Mouse (Mus musculus) mesoderm, embryonic 11.5 days (tissue): Measurements from ENCODE around the gene Zfp174.
A peak's percentile ranks its signal among the peaks of the same experiment; 100 is the strongest.

Experiments
- DNase-seq: peaks from one replicate; pipeline ENCODE4 v3.0.0-alpha.2; 2012; ENCODE audit warnings: low read depth, low spot score

The Zfp174 gene

DNA sequence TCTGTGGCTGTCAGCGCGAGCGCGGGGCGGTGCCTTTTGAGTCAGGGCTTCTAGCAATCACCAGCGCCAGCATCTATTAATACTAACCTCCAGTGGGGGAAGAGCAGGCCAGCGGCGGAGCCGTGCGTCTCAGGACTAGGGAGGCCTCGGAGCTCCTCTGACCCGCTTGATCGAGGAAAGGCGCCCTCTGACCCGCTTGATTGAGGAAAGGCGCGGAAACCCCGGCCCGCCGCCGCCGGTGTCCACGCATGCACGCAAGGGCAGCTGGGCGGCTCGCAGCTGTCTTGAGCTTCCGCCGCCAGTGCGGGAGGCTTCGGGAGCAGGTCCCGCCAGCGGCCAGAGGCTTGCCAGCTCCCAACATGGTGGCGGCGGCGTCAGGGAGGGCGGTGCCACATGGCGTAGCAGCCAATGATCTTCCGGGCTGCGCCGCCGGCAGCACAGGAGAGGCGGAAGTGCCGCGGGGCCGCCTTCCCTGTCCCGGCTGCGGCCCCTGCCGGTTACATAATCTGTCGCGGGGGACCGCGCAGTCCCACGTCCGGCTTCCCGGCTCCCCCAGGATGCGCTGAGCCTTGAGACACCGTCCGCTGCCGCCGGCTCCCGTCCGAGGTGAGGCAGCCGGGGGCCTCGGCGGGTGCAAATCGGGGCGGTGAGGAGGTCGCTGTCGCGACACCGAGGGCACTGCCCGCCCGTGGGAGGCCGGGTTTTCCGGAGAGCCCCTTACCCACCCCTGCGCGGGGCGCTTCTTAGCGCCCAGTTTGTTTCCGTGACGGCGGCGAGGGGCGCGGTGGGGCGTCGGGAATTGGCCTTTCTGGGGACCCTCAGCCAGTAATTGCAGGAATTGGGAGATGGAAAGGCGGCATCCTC, 37.4 kb downstream of the Zfp174 start, which contains the start of the genes Zfp597 and Gm20695:
Gene Zfp597, minus strand, starts transcription at position 361 of the 864 bp plus-strand sequence.
Gene Gm20695, plus strand, starts transcription at position 448 of the 864 bp plus-strand sequence.
- peak; percentile 93 for DNase-seq

GRCm38 (mm10) chr16:3885065-3885670, 38.1 kb downstream of the Zfp174 start:
- peak; percentile 6 for DNase-seq

- DNase-seq, result no peak
These were observed 44.7 kb downstream of the Zfp174 start for GRCm38 (mm10) chr16:3891621-3892295.

DNA sequence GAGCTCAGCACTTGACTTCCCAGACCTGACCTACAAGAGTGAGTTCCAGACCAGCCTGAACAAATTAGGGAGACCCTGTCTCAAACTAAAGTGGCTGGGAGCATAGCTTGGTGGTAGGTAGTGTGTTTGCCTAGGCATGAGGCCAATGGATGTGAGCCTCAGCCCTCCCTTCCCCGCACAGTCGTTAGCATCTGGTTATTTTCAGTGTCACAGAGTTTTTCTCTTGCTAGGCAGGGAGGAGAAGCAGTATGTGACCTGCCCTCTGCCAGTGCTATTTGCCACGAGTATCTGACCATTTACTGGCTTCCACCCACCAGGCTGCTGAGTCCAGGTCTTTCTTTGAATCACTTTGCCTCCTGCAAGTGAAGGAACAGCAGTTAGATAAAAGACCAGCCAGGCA, 46.7 kb downstream of the Zfp174 start:
- DNase-seq, result no peak

- DNase-seq, result no peak
These were observed 48.2 kb downstream of the Zfp174 start for GRCm38 (mm10) chr16:3895173-3895792.

DNA sequence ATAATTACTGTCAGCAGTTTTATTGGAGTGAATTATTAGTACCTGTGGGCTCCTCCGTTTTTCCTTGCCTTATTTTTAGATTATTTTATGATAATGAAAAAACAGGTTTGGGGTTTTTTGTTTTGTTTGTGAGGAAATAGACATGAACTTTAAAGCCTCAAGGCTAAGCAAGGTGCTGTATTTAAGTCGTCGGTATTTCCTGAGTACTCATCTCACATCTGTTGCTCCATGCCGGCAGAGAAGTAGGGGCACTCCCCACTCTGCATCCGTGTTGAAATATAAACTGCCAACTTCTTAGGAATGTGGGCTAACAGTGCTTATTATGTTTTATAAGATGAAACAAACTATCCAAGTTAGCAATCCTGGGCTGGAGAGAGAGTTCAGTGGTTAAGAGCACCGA, 49.0 kb downstream of the Zfp174 start:
- DNase-seq, result no peak

DNA sequence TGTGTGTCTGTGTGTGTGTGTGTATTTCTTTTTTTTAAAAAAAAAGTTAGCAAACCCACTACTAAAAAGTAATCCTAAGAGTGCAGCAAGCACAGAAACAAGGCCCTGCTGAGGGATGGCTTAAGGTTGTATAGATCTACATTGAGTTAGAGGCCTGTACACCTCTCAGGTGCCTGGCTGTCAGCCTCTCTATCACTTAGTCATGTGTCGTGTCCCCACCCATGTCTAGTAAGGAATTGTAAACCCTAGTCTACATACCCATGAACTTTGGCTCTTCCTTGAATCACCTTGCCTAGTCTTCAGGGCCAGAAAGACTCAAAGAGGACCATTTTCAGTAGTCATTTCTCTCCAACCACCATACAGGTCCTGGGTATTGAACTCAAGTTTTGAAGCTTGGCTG, 49.5 kb downstream of the Zfp174 start:
- DNase-seq, result no peak

DNA sequence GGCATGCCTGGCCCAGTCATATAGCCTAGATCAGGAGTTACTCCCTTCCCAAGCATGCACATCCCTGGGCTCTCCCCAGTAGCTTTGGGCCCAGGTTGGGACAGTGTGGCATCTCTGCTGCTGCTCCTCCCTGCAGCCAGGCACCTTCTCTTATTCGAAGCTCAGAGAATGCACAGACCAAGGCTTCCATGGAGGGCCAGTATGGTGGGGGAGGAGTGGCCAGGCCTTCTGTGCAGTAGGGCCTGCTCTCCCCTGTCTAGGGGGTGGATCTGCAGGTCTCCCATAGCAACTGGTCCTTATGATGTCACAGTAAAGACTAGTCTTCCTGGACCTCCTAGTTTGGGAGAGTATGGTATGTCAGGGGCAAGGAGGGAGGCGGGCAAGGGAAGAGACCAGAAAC, 60.4 kb downstream of the Zfp174 start:
- no peak for DNase-seq
